Mouse (Mus musculus) liver, adult 10 weeks (tissue): ENCODE data around the gene S100a6. TPM values are rescaled to one million over a fixed set of nuclear protein-coding genes. Genes with fewer than 3 reads are reported as not detected.

Experiments
- polyA plus RNA-seq: library from polyadenylated mRNA; stranded (reverse); fragments of 350-450 nt; fragmentation: Illumina TruSeq; extraction: RNeasy Lipid Tissue Mini Kit (QIAGEN cat#74804); gene quantifications from one replicate; pipeline ENCODE4 v1.2.3, GENCODE M21; 2014; ENCODE audit warnings: low read depth, low replicate concordance

The S100a6 gene
- 1.2 TPM for polyA plus RNA-seq

GRCm38 (mm10) chr3:90612728-90613291 lies at the start of gene S100a6:
TSS of gene S100a6 (plus strand) at chr3:90612882.

GRCm38 (mm10) chr3:90589947-90590346 lies 22.7 kb upstream of the S100a6 start, which contains the start of gene S100a2:
TSS of gene S100a2 (plus strand) at chr3:90590247.

DNA sequence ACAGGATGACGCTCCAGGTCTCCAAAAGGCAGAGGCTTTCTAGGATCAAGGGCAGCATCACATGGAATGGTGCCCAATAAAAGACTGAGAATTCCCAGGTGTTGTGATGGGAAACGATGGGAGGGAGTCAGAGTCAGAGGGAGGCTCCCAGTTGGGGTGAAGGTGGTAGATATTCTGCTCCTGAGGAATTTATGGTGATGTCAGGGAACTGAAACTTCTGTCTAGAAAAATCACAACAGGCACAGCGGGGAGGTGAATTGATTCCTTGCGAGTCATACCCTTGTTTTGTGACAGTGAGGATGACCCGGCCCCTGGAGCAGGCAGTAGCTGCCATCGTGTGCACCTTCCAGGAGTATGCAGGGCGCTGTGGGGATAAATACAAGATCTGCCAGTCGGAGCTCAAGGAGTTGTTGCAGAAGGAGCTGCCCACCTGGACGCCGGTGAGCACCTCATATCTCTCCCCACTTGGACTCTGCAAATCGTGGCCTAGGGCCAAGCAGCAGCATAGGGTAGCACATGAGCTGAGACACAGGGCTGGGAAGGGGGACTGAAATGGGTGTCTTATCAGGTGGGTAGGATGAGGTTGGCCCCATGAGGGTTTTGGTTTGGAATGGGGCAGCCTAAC lies 11.1 kb upstream of the S100a6 start, which contains the start of gene Gm42674:
Gm42674 (plus strand) TSS at position 419 of the 625 bp plus-strand sequence.

GRCm38 (mm10) chr3:90603623-90604022 lies 9.1 kb upstream of the S100a6 start, which contains the start of gene S100a4:
TSS of gene S100a4 (plus strand) at chr3:90603771.

GRCm38 (mm10) chr3:90608223-90608622 lies 4.5 kb upstream of the S100a6 start, which contains the start of gene S100a5:
TSS of gene S100a5 (plus strand) at chr3:90608523.

DNA sequence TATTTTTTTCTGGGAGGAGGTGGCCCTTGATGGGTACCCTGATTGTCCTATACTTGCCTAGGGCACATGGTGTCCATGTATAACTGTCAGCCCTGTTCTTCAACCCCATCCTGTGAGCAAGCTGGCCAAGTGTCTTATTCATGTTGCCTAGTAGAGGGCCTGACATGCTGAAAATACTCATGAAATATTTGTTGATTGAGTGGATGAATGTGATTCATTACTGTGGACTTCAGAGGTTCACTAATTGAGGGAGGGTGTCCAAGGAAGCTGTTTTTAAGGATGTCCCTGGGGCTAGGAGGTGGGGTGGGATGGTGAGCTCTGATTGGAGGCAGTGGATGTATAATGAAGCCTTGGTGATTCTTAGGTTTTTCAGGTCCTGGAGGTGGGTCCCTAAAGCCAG lies 41.0 kb downstream of the S100a6 start, which contains the start of gene S100a7a:
S100a7a (plus strand) TSS at position 301 of the 400 bp plus-strand sequence.

GRCm38 (mm10) chr3:90668846-90669245 lies 56.2 kb downstream of the S100a6 start, which contains the start of gene S100a8:
TSS of gene S100a8 (plus strand) at chr3:90668978.

Other genes with a start within 250 kb of the S100a6 start
- gene Slc27a3, start 222.9 kb upstream of the S100a6 start, polyA plus RNA-seq, result not detected
- gene Ints3, start 179.3 kb upstream of the S100a6 start, polyA plus RNA-seq, result 3.6 TPM
- 3.0 TPM for gene Npr1, start 147.0 kb upstream of the S100a6 start, polyA plus RNA-seq
- 16.2 TPM for gene Ilf2, start 136.8 kb upstream of the S100a6 start, polyA plus RNA-seq
- gene Snapin, start 121.8 kb upstream of the S100a6 start, polyA plus RNA-seq, result 31.9 TPM
- 71.7 TPM for gene Chtop, start 103.4 kb upstream of the S100a6 start, polyA plus RNA-seq
- 118 TPM for gene S100a1, start 98.5 kb upstream of the S100a6 start, polyA plus RNA-seq
- gene S100a13, start 98.4 kb upstream of the S100a6 start, polyA plus RNA-seq, result 21.7 TPM
- gene S100a14, start 86.0 kb upstream of the S100a6 start, polyA plus RNA-seq, result not detected
- gene S100a16, start 75.6 kb upstream of the S100a6 start, polyA plus RNA-seq, result 12.6 TPM
- gene S100a3, start 52.3 kb upstream of the S100a6 start, polyA plus RNA-seq, result not detected
- not detected for gene S100a2, start 22.6 kb upstream of the S100a6 start, polyA plus RNA-seq
- not detected for gene Gm42674, start 11.0 kb upstream of the S100a6 start, polyA plus RNA-seq
- 1.1 TPM for gene S100a4, start 9.1 kb upstream of the S100a6 start, polyA plus RNA-seq
- gene S100a5, start 4.4 kb upstream of the S100a6 start, polyA plus RNA-seq, result not detected
- not detected for gene S100a7a, start 41.1 kb downstream of the S100a6 start, polyA plus RNA-seq
- gene S100a8, start 56.1 kb downstream of the S100a6 start, polyA plus RNA-seq, result 4.1 TPM
- gene S100a9, start 82.8 kb downstream of the S100a6 start, polyA plus RNA-seq, result 2.4 TPM
- not detected for gene Pglyrp4, start 114.0 kb downstream of the S100a6 start, polyA plus RNA-seq
- not detected for gene Gm5849, start 165.0 kb downstream of the S100a6 start, polyA plus RNA-seq